In the genomic region with DNA sequence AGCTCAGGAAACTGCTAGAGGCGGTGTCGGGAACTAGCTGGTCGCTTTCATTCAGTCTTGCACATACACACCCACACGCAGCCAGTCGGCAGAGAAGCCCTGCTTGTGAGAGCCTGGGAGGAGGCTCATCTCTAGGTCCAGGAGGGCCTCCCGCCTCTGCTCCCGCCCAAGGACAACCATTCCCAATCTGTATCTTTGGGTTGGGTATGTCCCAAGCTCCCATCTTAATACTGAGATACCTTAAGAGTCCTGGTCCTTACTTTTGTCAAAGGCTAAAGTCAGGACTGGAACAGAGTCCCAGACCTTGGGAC, we compare ENCODE assay signal across 8 mouse cellular contexts. TPM values are rescaled to one million over a fixed set of nuclear protein-coding genes. Genes with fewer than 3 reads are reported as not detected.
DNase-seq lines count a peak whose midpoint lies in the region; ATAC-seq and TF ChIP-seq lines count a peak whose summit lies in the region.

No protein-coding gene starts in this region.

- H3K36me3 ChIP-seq in thymus, adult 2 months (ENCODE audit: control insufficient read depth, insufficient read depth, low read length), result no peaks in the 10 kb centered on the region
- no peaks in the 10 kb centered on the region for H3K36me3 ChIP-seq in intestine, embryonic 15.5 days
- no peaks in the 10 kb centered on the region for H3K36me3 ChIP-seq in midbrain, embryonic 14.5 days (ENCODE audit: control insufficient read depth, insufficient read depth, low read length)

- no peaks in the 10 kb centered on the region for H3K27me3 ChIP-seq in thymus, adult 2 months (ENCODE audit: control insufficient read depth, insufficient read depth, low read length)
- H3K27me3 ChIP-seq in intestine, embryonic 15.5 days (replicated peaks), result no peaks in the 10 kb centered on the region
- peaks cover 13% of the 10 kb centered on the region; the same call in 1 of the 2 replicates for H3K27me3 ChIP-seq in midbrain, embryonic 14.5 days (ENCODE audit: control insufficient read depth, insufficient read depth, low read length)

- H3K9me3 ChIP-seq in intestine, embryonic 15.5 days, result no peaks in the 10 kb centered on the region
- H3K9me3 ChIP-seq in midbrain, embryonic 14.5 days (ENCODE audit: control insufficient read depth, low read length), result no peaks in the 10 kb centered on the region

- WGBS in thymus, adult 2 months, result 2% methylated on average over 7 of the region's 7 CpGs
- WGBS in intestine, embryonic 15.5 days, result 5% methylated on average over 7 of the region's 7 CpGs
- WGBS in midbrain, embryonic 14.5 days, result 3% methylated on average over 7 of the region's 7 CpGs

- no peak overlapping the region for H3K27ac ChIP-seq in thymus, adult 2 months (ENCODE audit: control insufficient read depth, insufficient read depth, low read length)
- H3K27ac ChIP-seq in intestine, embryonic 15.5 days, result peak overlapping the region; percentile 90
- no peak overlapping the region for H3K27ac ChIP-seq in midbrain, embryonic 14.5 days (replicated peaks; ENCODE audit: low read depth, low read length)

- H3K4me3 ChIP-seq in thymus, adult 2 months (ENCODE audit: control insufficient read depth, insufficient read depth, low read length), result peak overlapping the region; percentile 82
- peak overlapping the region; percentile 78 for H3K4me3 ChIP-seq in intestine, embryonic 15.5 days (replicated peaks)
- peak overlapping the region; percentile 55 for H3K4me3 ChIP-seq in midbrain, embryonic 14.5 days (replicated peaks; ENCODE audit: low read depth, low read length)

- TF ChIP-seq POLR2A in thymus, adult 2 months (IDR thresholded peaks at IDR 0.05; ENCODE audit: control insufficient read depth, extremely low read depth, insufficient read depth, low read length, poor library complexity), result no peak

- TF ChIP-seq CTCF in thymus, adult 2 months (IDR thresholded peaks at IDR 0.05; ENCODE audit: borderline replicate concordance, control insufficient read depth, extremely low read depth, insufficient read depth, low read length, poor library complexity), result no peak

- peak overlapping the region; percentile 97 for H3K4me2 ChIP-seq in intestine, embryonic 15.5 days (replicated peaks)
- peak overlapping the region; percentile 91 for H3K4me2 ChIP-seq in midbrain, embryonic 14.5 days (ENCODE audit: low read length)

- 0 out of 2 replicates have a peak, but pooled peaks have one; percentile 9 for ATAC-seq in intestine, embryonic 15.5 days
- ATAC-seq in midbrain, embryonic 14.5 days (ENCODE audit: low FRiP score, low TSS enrichment), result no peak

- peak overlapping the region; percentile 67 for H3K9ac ChIP-seq in intestine, embryonic 15.5 days
- H3K9ac ChIP-seq in midbrain, embryonic 14.5 days (replicated peaks; ENCODE audit: low read length), result peak overlapping the region; percentile 66

- peaks cover 53% of the 10 kb centered on the region for H3K4me1 ChIP-seq in thymus, adult 2 months (replicated peaks; ENCODE audit: control insufficient read depth, insufficient read depth, low read length)
- peaks cover 31% of the 10 kb centered on the region for H3K4me1 ChIP-seq in intestine, embryonic 15.5 days (replicated peaks)
- H3K4me1 ChIP-seq in midbrain, embryonic 14.5 days (ENCODE audit: control insufficient read depth, insufficient read depth, low read length), result peaks cover 16% of the 10 kb centered on the region

- DNase-seq in adrenal gland, postnatal 14 days, result peak; percentile 29
- DNase-seq in adrenal gland, adult 18-20 months (ENCODE audit: low spot score in 2 of 2), result no peak
- no peak for DNase-seq in thymus, adult 2 months
- DNase-seq in thymus, adult 18-20 months, result no peak
- DNase-seq in midbrain, embryonic 14.5 days, result peak; percentile 48
- DNase-seq in T-cell, adult 2 months (ENCODE audit: low spot score), result no peak
- DNase-seq in spleen, adult 18-20 months, result no peak

RNA-seq across cellular contexts. Expression of a gene that starts 0.8 kb away (rescaled TPM):
- total RNA-seq in adrenal gland, postnatal 14 days (2021), result 16.2 and 18.8 TPM in 2 replicates
- total RNA-seq in adrenal gland, adult 18-20 months (2021), result 1 to 10 TPM; 6.3 to 7.7 TPM
- polyA plus RNA-seq in thymus, adult 2 months (2012; rRNA removed), result 22.7 and 25.5 TPM in 2 replicates
- 17.6 and 18.1 TPM in 2 replicates for polyA plus RNA-seq in intestine, embryonic 15.5 days (2015; fragmentation: Nextera tagmentation; extraction: Ambion mirVana)
- 11.6 and 15.2 TPM in 2 replicates for polyA plus RNA-seq in midbrain, embryonic 14.5 days (2014; fragmentation: Nextera tagmentation; extraction: Ambion mirVana)

RNA-seq across cellular contexts. Expression of a gene that starts 0.9 kb away (rescaled TPM):
- total RNA-seq in adrenal gland, postnatal 14 days (2021), result 1.9 and 2.7 TPM in 2 replicates
- total RNA-seq in adrenal gland, adult 18-20 months (2021), result 1 to 10 TPM; 1.3 TPM
- 15.8 and 16.6 TPM in 2 replicates for polyA plus RNA-seq in thymus, adult 2 months (2012; rRNA removed)
- 3.2 and 3.3 TPM in 2 replicates for polyA plus RNA-seq in intestine, embryonic 15.5 days (2015; fragmentation: Nextera tagmentation; extraction: Ambion mirVana)
- polyA plus RNA-seq in midbrain, embryonic 14.5 days (2014; fragmentation: Nextera tagmentation; extraction: Ambion mirVana), result 0.85 and 1.00 TPM in 2 replicates

RNA-seq across cellular contexts. Expression of a gene that starts 14.1 kb away (rescaled TPM):
- 39.0 and 39.9 TPM in 2 replicates for total RNA-seq in adrenal gland, postnatal 14 days (2021)
- total RNA-seq in adrenal gland, adult 18-20 months (2021), result 10 to 100 TPM; 30.0 to 47.2 TPM
- polyA plus RNA-seq in thymus, adult 2 months (2012; rRNA removed), result 123 and 125 TPM in 2 replicates
- polyA plus RNA-seq in intestine, embryonic 15.5 days (2015; fragmentation: Nextera tagmentation; extraction: Ambion mirVana), result 38.2 and 42.6 TPM in 2 replicates
- 79.2 and 87.7 TPM in 2 replicates for polyA plus RNA-seq in midbrain, embryonic 14.5 days (2014; fragmentation: Nextera tagmentation; extraction: Ambion mirVana)

RNA-seq across cellular contexts. Expression of a gene that starts 30.3 kb away (rescaled TPM):
- total RNA-seq in adrenal gland, postnatal 14 days (2021), result 64.2 and 74.7 TPM in 2 replicates
- 10 to 100 TPM; 53.3 to 68.6 TPM for total RNA-seq in adrenal gland, adult 18-20 months (2021)
- 69.3 and 70.8 TPM in 2 replicates for polyA plus RNA-seq in thymus, adult 2 months (2012; rRNA removed)
- 172 and 184 TPM in 2 replicates for polyA plus RNA-seq in intestine, embryonic 15.5 days (2015; fragmentation: Nextera tagmentation; extraction: Ambion mirVana)
- 107 and 115 TPM in 2 replicates for polyA plus RNA-seq in midbrain, embryonic 14.5 days (2014; fragmentation: Nextera tagmentation; extraction: Ambion mirVana)

RNA-seq across cellular contexts. Expression of a gene that starts 38.8 kb away (rescaled TPM):
- 47.1 and 52.0 TPM in 2 replicates for total RNA-seq in adrenal gland, postnatal 14 days (2021)
- 10 to 100 TPM; 45.2 to 57.2 TPM for total RNA-seq in adrenal gland, adult 18-20 months (2021)
- 7.5 and 10.1 TPM in 2 replicates for polyA plus RNA-seq in thymus, adult 2 months (2012; rRNA removed)
- 96.0 and 105 TPM in 2 replicates for polyA plus RNA-seq in intestine, embryonic 15.5 days (2015; fragmentation: Nextera tagmentation; extraction: Ambion mirVana)
- 110 and 116 TPM in 2 replicates for polyA plus RNA-seq in midbrain, embryonic 14.5 days (2014; fragmentation: Nextera tagmentation; extraction: Ambion mirVana)

Comparison
In these comparisons a context has a peak if more than half of its experiments do, and no peak if none do; other contexts are left out.
1. DNase-seq: peak in adrenal gland, postnatal 14 days (single experiment) and midbrain, embryonic 14.5 days (single experiment); none in adrenal gland, adult 18-20 months (0 of 2), thymus, adult 2 months (single experiment), thymus, adult 18-20 months (0 of 2), T-cell, adult 2 months (single experiment) and spleen, adult 18-20 months (0 of 2).
2. Peak in every context shown above with its lines, with median percentiles within 50 percentile points of each other: H3K4me3 ChIP-seq.